Mouse (Mus musculus) retina, adult 2 months (tissue): ENCODE measurements around the gene Camta2.

Source experiments
- DNase-seq: peaks from one replicate; pipeline ENCODE4 v3.0.0-alpha.2; 2012; ENCODE audit warnings: low read depth, low spot score

Camta2 gene

GRCm38 (mm10) chr11:70693504-70693903 lies 5.6 kb upstream of the Camta2 start:
- DNase-seq: no peak

- DNase-seq: no peak
Observed at GRCm38 (mm10) chr11:70689578-70689977, 1.7 kb upstream of the Camta2 start.

GRCm38 (mm10) chr11:70688372-70688771 lies 467 bp upstream of the Camta2 start:
- DNase-seq: no peak

GRCm38 (mm10) chr11:70686901-70687566 lies 871 bp downstream of the Camta2 start:
- DNase-seq: no peak

GRCm38 (mm10) chr11:70683640-70684039 lies 4.3 kb downstream of the Camta2 start:
- DNase-seq: no peak

- DNase-seq: no peak
Observed at GRCm38 (mm10) chr11:70681897-70682581, 5.9 kb downstream of the Camta2 start.

GRCm38 (mm10) chr11:70681170-70681569 lies 6.7 kb downstream of the Camta2 start:
- no peak for DNase-seq

GRCm38 (mm10) chr11:70679894-70680293 lies 8.0 kb downstream of the Camta2 start:
- DNase-seq: no peak

- no peak for DNase-seq
Observed at GRCm38 (mm10) chr11:70679361-70679760, 8.5 kb downstream of the Camta2 start.

- DNase-seq: no peak
Observed at GRCm38 (mm10) chr11:70678576-70678975, 9.3 kb downstream of the Camta2 start.

GRCm38 (mm10) chr11:70678092-70678491 lies 9.8 kb downstream of the Camta2 start:
- no peak for DNase-seq

- no peak for DNase-seq
Observed at GRCm38 (mm10) chr11:70674501-70674900, 13.4 kb downstream of the Camta2 start.

GRCm38 (mm10) chr11:70674014-70674413 lies 13.9 kb downstream of the Camta2 start:
- DNase-seq: no peak

GRCm38 (mm10) chr11:70671333-70672047 lies 16.4 kb downstream of the Camta2 start:
- DNase-seq: peak; percentile 72

- peak; percentile 56 for DNase-seq
Observed at GRCm38 (mm10) chr11:70670483-70670882, 17.4 kb downstream of the Camta2 start.

GRCm38 (mm10) chr11:70669582-70670345 lies 18.1 kb downstream of the Camta2 start:
- peak; percentile 48 for DNase-seq

- DNase-seq: peak; percentile 97
Observed at GRCm38 (mm10) chr11:70668771-70669505, 19.0 kb downstream of the Camta2 start, which contains the start of gene Spag7. Spag7 (minus strand) TSS chr11:70669416.

- DNase-seq: no peak
Observed at GRCm38 (mm10) chr11:70668335-70668770, 19.6 kb downstream of the Camta2 start.

GRCm38 (mm10) chr11:70667271-70668150 lies 20.4 kb downstream of the Camta2 start:
- no peak for DNase-seq

- DNase-seq: no peak
Observed at GRCm38 (mm10) chr11:70666687-70667086, 21.2 kb downstream of the Camta2 start.
